Mouse (Mus musculus): Measurements from ENCODE around the gene Phospho1. TPM values are rescaled to one million over a fixed set of nuclear protein-coding genes. Genes with fewer than 3 reads are reported as not detected.

Gene Phospho1
- total RNA-seq (2014; fragmentation: Nextera tagmentation) = 34.5 and 43.0 TPM in 2 replicates
- 7.0 and 7.4 TPM in 2 replicates for total RNA-seq (2017)
- polyA plus RNA-seq (2012) = 236 and 275 TPM in 2 replicates

GRCm38 (mm10) chr11:95824071-95824876, at the start of gene Phospho1:
TSS of gene Phospho1 (plus strand) at chr11:95824499.
- Histone ChIP-seq H3K9me3 (replicated peaks) (no peaks in the 10 kb centered on the region), H3K4me3 (ENCODE audit: low read depth, low read length) (peak within 1 kb of the TSS; percentile 88), H3K36me3 (replicated peaks) (peaks cover 15% of the 10 kb centered on the region), H3K4me1 (ENCODE audit: insufficient read depth, low read depth, low read length) (peaks cover 67% of the 10 kb centered on the region), H3K27me3 (ENCODE audit: insufficient read depth, low read length) (no peaks in the 10 kb centered on the region)
- DNase-seq (ENCODE audit: low spot score) (peak; percentile 98), ATAC-seq (ENCODE audit: extremely low read depth, insufficient number of reproducible peaks, low FRiP score, poor library complexity, severe bottlenecking) (peak; percentile 76)
- TF ChIP-seq CTCF (IDR thresholded peaks at IDR 0.05; ENCODE audit: low read depth, low read length) = no peak

DNA sequence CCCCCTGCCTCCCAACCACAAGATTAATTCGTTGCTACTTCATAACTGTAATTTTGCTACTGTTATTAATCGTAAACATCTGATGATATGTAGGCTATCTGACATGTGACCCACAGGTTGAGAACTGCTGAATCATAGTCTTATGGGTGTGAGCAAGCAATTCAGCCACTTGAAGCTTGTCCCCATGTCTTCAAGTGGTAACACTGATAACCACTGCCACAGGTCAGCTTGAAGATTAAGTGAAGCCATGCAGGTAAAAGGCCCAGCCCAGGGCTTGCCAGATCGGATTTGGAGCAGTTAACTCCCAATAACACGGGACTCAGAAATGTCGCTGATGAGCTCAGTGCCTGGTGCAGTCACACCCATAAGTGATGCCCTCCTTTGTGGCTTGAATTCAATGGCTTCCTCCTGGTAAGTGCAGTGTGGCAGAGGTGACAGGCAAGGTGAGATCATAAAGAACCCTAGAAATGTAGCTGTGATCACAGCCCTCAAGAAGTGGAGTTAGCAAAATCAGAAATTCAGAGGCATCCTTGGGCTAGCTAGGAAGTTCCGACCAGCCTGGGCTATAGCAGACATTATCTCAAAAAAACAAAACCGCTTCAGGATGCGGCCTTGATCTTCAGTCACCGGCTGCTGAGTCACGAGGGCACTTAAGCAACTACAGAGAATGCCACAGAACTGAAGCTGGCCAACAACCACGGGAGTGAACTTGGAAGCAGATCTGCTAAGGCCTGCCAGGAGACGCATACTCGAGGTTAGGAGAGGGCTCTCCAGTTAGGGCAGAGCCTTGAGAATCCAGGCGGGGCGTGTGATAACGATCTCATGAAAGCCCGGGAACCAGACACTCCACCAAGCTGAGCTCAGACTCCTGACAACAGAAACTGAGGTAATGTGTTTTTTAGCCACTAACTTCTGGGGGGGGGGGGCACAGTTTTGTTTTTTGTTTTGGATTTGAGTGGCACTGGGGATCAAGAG, 46.7 kb upstream of the Phospho1 start:
- H3K4me1 ChIP-seq (ENCODE audit: insufficient read depth, low read depth, low read length) = peaks cover 68% of the 10 kb centered on the region
- no peaks in the 10 kb centered on the region for H3K9me3 ChIP-seq (replicated peaks)
- DNase-seq (ENCODE audit: low spot score) = peak; percentile 68
- no peak for TF ChIP-seq GATA1 (IDR thresholded peaks at IDR 0.05; ENCODE audit: borderline replicate concordance, low read length)
- 0 out of 2 replicates have a peak, but pooled peaks have one; percentile 9 for TF ChIP-seq TAL1 (conservative IDR thresholded peaks at IDR 0.05; ENCODE audit: low read depth, low read length)
- peaks cover 88% of the 10 kb centered on the region for H3K36me3 ChIP-seq (replicated peaks)
- peak overlapping the region; percentile 51; the same call in 1 of the 2 replicates for H3K4me3 ChIP-seq (ENCODE audit: low read depth, low read length)
- H3K27me3 ChIP-seq (ENCODE audit: insufficient read depth, low read length) = no peaks in the 10 kb centered on the region
- peak; percentile 72 for ATAC-seq (ENCODE audit: extremely low read depth, insufficient number of reproducible peaks, low FRiP score, poor library complexity, severe bottlenecking)

DNA sequence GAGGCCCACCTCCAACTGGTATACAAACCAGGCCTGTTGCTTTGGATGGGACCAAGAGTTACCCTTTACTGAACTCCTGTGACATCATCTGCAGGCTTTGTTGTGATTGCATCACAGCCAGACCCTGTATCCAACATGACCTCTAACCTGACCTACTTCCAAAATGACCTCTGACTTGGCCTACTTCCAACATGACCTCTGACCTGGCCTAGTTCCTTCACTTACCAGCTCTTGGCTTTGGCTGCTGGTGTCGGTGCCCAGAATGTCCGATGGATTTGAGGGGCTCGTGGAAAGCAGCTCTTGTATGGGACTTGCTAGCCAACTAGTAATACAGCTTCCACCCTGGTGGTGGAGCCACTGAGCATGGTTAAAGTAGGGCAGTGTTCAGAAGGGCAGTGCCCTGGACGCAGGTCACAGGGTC, 45.5 kb upstream of the Phospho1 start:
- H3K4me1 ChIP-seq (ENCODE audit: insufficient read depth, low read depth, low read length) = peaks cover 56% of the 10 kb centered on the region

GRCm38 (mm10) chr11:95779366-95779765, 44.9 kb upstream of the Phospho1 start:
- Histone ChIP-seq H3K27me3 (ENCODE audit: insufficient read depth, low read length) (no peaks in the 10 kb centered on the region), H3K4me1 (ENCODE audit: insufficient read depth, low read depth, low read length) (peaks cover 51% of the 10 kb centered on the region), H3K9me3 (replicated peaks) (no peaks in the 10 kb centered on the region), H3K36me3 (replicated peaks) (peaks cover 86% of the 10 kb centered on the region), H3K4me3 (ENCODE audit: low read depth, low read length) (no peak overlapping the region)
- no peak for ATAC-seq (ENCODE audit: extremely low read depth, insufficient number of reproducible peaks, low FRiP score, poor library complexity, severe bottlenecking)
- DNase-seq (ENCODE audit: low spot score) = no peak
- TF ChIP-seq POLR2AphosphoS5 (IDR thresholded peaks at IDR 0.05; ENCODE audit: insufficient replicate concordance, low read depth, low read length) (no peak), GATA2 (IDR thresholded peaks at IDR 0.05; ENCODE audit: borderline replicate concordance, low read depth, low read length) (no peak), GATA1 (IDR thresholded peaks at IDR 0.05; ENCODE audit: borderline replicate concordance, low read length) (no peak), TAL1 (conservative IDR thresholded peaks at IDR 0.05; ENCODE audit: low read depth, low read length) (no peak), CTCF (IDR thresholded peaks at IDR 0.05; ENCODE audit: low read depth, low read length) (no peak)

More for the DNA sequence above, 45.5 kb upstream of the Phospho1 start:
- no peak for DNase-seq (ENCODE audit: low spot score)
- Histone ChIP-seq H3K9me3 (replicated peaks) (no peaks in the 10 kb centered on the region), H3K4me3 (ENCODE audit: low read depth, low read length) (no peak overlapping the region; the same call in 1 of the 2 replicates), H3K36me3 (replicated peaks) (peaks cover 86% of the 10 kb centered on the region), H3K27me3 (ENCODE audit: insufficient read depth, low read length) (no peaks in the 10 kb centered on the region)
- ATAC-seq (ENCODE audit: extremely low read depth, insufficient number of reproducible peaks, low FRiP score, poor library complexity, severe bottlenecking) = no peak
- TF ChIP-seq GATA1 (IDR thresholded peaks at IDR 0.05; ENCODE audit: borderline replicate concordance, low read length) = no peak
- no peak for TF ChIP-seq CTCF (IDR thresholded peaks at IDR 0.05; ENCODE audit: low read depth, low read length)
- no peak for TF ChIP-seq TAL1 (conservative IDR thresholded peaks at IDR 0.05; ENCODE audit: low read depth, low read length)
- no peak for TF ChIP-seq GATA2 (IDR thresholded peaks at IDR 0.05; ENCODE audit: borderline replicate concordance, low read depth, low read length)
- no peak for TF ChIP-seq POLR2AphosphoS5 (IDR thresholded peaks at IDR 0.05; ENCODE audit: insufficient replicate concordance, low read depth, low read length)

DNA sequence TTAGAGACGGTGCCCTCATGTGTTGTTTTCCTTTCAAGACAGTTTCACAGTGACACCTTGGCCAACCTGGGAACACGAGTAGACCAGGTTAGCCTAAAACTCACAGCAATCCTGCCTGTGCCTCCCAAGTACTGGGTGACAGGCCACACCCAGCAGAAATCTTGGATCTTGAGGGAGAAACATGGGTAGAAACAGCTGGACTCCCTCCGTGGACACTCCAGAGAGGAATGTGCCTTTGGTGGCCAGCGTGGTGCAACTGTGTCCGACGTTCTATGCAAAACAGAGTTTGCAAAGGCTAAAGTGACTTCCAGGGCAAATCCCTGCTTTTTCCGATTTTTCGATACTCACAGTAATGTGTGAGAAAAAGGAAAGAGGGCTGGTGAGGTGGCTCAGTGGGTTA, 43.8 kb upstream of the Phospho1 start:
- ATAC-seq (ENCODE audit: extremely low read depth, insufficient number of reproducible peaks, low FRiP score, poor library complexity, severe bottlenecking) = no peak
- Histone ChIP-seq H3K4me1 (ENCODE audit: insufficient read depth, low read depth, low read length) (peaks cover 41% of the 10 kb centered on the region), H3K9me3 (replicated peaks) (peaks cover 4% of the 10 kb centered on the region), H3K36me3 (replicated peaks) (peaks cover 84% of the 10 kb centered on the region), H3K4me3 (ENCODE audit: low read depth, low read length) (no peak overlapping the region), H3K27me3 (ENCODE audit: insufficient read depth, low read length) (no peaks in the 10 kb centered on the region)
- no peak for DNase-seq (ENCODE audit: low spot score)
- no peak for TF ChIP-seq POLR2AphosphoS5 (IDR thresholded peaks at IDR 0.05; ENCODE audit: insufficient replicate concordance, low read depth, low read length)
- TF ChIP-seq GATA1 (IDR thresholded peaks at IDR 0.05; ENCODE audit: borderline replicate concordance, low read length) = no peak
- TF ChIP-seq CTCF (IDR thresholded peaks at IDR 0.05; ENCODE audit: low read depth, low read length) = no peak
- no peak for TF ChIP-seq TAL1 (conservative IDR thresholded peaks at IDR 0.05; ENCODE audit: low read depth, low read length)
- no peak for TF ChIP-seq GATA2 (IDR thresholded peaks at IDR 0.05; ENCODE audit: borderline replicate concordance, low read depth, low read length)

DNA sequence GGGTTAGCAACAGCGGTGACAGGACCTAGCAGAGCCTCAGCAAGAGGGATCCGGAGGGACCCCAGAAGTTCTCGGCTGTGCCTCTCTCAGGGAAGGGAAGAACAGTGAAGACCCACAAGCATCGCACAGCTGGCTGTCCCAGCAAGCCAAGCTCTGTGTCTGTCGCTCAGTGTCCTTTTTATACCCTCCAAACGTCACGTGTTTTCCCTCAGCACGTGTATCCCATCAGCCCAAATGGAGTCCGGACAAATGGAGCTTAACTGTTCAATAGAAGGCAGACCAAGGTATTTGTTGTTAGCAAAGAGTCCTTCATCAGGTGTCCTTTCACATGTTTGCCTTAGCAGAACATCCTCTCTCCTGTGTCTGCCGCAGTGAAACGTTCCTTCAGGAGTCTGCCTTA, 42.7 kb upstream of the Phospho1 start:
- TF ChIP-seq CTCF (IDR thresholded peaks at IDR 0.05; ENCODE audit: low read depth, low read length) (no peak), GATA2 (IDR thresholded peaks at IDR 0.05; ENCODE audit: borderline replicate concordance, low read depth, low read length) (no peak), TAL1 (conservative IDR thresholded peaks at IDR 0.05; ENCODE audit: low read depth, low read length) (no peak), GATA1 (IDR thresholded peaks at IDR 0.05; ENCODE audit: borderline replicate concordance, low read length) (no peak), POLR2AphosphoS5 (IDR thresholded peaks at IDR 0.05; ENCODE audit: insufficient replicate concordance, low read depth, low read length) (no peak)
- ATAC-seq (ENCODE audit: extremely low read depth, insufficient number of reproducible peaks, low FRiP score, poor library complexity, severe bottlenecking) (no peak), DNase-seq (ENCODE audit: low spot score) (no peak)
- peaks cover 36% of the 10 kb centered on the region for H3K4me1 ChIP-seq (ENCODE audit: insufficient read depth, low read depth, low read length)
- no peaks in the 10 kb centered on the region for H3K27me3 ChIP-seq (ENCODE audit: insufficient read depth, low read length)
- peaks cover 82% of the 10 kb centered on the region for H3K36me3 ChIP-seq (replicated peaks)
- peaks cover 7% of the 10 kb centered on the region for H3K9me3 ChIP-seq (replicated peaks)
- no peak overlapping the region for H3K4me3 ChIP-seq (ENCODE audit: low read depth, low read length)

Measured in G1E (cell line).